Mouse (Mus musculus): ENCODE measurements at regions not wholly inside any gene's neighbourhood (a gene's known extent, or its start where the extent isn't known, plus 50 kb on each side); places are given as distances from the start of the nearest gene placed in this dataset.

- no peak for TF ChIP-seq POLR2A (IDR thresholded peaks at IDR 0.05; ENCODE audit: borderline replicate concordance, extremely low read depth, low read depth, low read length)
- no peak for TF ChIP-seq CTCF (IDR thresholded peaks at IDR 0.05; ENCODE audit: insufficient read depth, low read length)
Measured at GRCm38 (mm10) chr11:65364910-65365309, 95.1 kb upstream of the Myocd start.

All from lung, adult 2 months (tissue).